Mouse (Mus musculus): ENCODE measurements around the gene Vmn2r68. TPM values are rescaled to one million over a fixed set of nuclear protein-coding genes. Genes with fewer than 3 reads are reported as not detected.

Gene Vmn2r68
- polyA plus RNA-seq (2015; fragmentation: Nextera tagmentation; extraction: Ambion mirVana) = not detected in 2 replicates

DNA sequence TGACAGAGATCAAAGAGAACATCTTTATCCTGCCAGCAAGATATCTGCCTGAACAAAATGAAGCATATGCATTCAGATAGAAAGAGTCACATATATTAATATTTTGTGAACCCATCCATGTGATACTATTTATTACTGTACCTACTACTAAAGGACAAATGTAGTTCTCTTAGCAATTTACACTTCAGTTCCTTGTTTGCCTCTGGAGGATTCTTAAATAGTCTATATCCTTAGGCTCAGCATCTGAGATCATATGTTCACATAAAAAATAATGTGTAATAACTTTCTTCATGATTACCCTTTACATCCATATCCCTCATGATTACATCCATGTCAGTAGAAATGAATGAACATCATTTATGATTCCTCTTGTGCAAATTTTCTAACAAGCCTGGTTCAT, at the start of gene Vmn2r68:
Gene Vmn2r68, minus strand, starts transcription at position 101 of the 400 bp plus-strand sequence.
- Histone ChIP-seq H3K4me2 (no peak within 1 kb of the TSS), H3K9me3 (no peaks in the 10 kb centered on the region), H3K27ac (no peak within 1 kb of the TSS), H3K4me1 (replicated peaks) (no peaks in the 10 kb centered on the region), H3K36me3 (no peaks in the 10 kb centered on the region), H3K27me3 (no peaks in the 10 kb centered on the region), H3K4me3 (no peak within 1 kb of the TSS), H3K9ac (no peak within 1 kb of the TSS)
- no peak for ATAC-seq (ENCODE audit: low FRiP score)

Other genes starting within 250 kb of the Vmn2r68 start
- not detected in 2 replicates for gene Vmn2r66, start 225.5 kb downstream of the Vmn2r68 start, polyA plus RNA-seq (2015; fragmentation: Nextera tagmentation; extraction: Ambion mirVana)
- not detected in 2 replicates for gene Vmn2r67, start 81.8 kb downstream of the Vmn2r68 start, polyA plus RNA-seq (2015; fragmentation: Nextera tagmentation; extraction: Ambion mirVana)
- not detected in 2 replicates for gene Vmn2r69, start 178.1 kb upstream of the Vmn2r68 start, polyA plus RNA-seq (2015; fragmentation: Nextera tagmentation; extraction: Ambion mirVana)

Measured in hindbrain, embryonic 13.5 days (tissue).